Mouse (Mus musculus) v-Abl transformed pro-B cells (cell line): ENCODE data around the gene Sh3d19.
"Not testable (repeated sequence)": the region's sequence is repeated elsewhere in the genome, so short reads cannot be mapped to it uniquely, and the experiment has no call there.

Source experiments
- in situ Hi-C, 2 experiments: fragments of 400-800 bp; cut with MboI; formaldehyde crosslinking; loops; one replicate each; pipeline ENCODE4 v1.15.1; 2025; ENCODE audit not compliant: unreplicated experiment in 2 of 2

Sh3d19 gene

GRCm38 (mm10) chr3:85973376-85974140 is 2.6 kb downstream of the Sh3d19 start:
- in situ Hi-C loops: no loop called here

- in situ Hi-C loops: no loop called here
These were observed 3.5 kb downstream of the Sh3d19 start for GRCm38 (mm10) chr3:85974451-85974850.

- in situ Hi-C loops: no loop called here
These were observed 9.1 kb downstream of the Sh3d19 start for GRCm38 (mm10) chr3:85980036-85980435.

GRCm38 (mm10) chr3:85981761-85982160 is 10.9 kb downstream of the Sh3d19 start:
- in situ Hi-C loops: not testable (repeated sequence)

- in situ Hi-C loops: no loop called here
These were observed 13.6 kb downstream of the Sh3d19 start for GRCm38 (mm10) chr3:85984537-85984936.

- in situ Hi-C loops: no loop called here
These were observed 16.3 kb downstream of the Sh3d19 start for GRCm38 (mm10) chr3:85987225-85987624.

GRCm38 (mm10) chr3:85991140-85991801 is 20.4 kb downstream of the Sh3d19 start:
- in situ Hi-C loops: no loop called here

- in situ Hi-C loops: no loop called here
These were observed 20.9 kb downstream of the Sh3d19 start for GRCm38 (mm10) chr3:85991802-85992156.

- in situ Hi-C loops: no loop called here
These were observed 22.8 kb downstream of the Sh3d19 start for GRCm38 (mm10) chr3:85993744-85994143.

GRCm38 (mm10) chr3:85994645-85995044 is 23.7 kb downstream of the Sh3d19 start:
- in situ Hi-C loops: no loop called here

- in situ Hi-C loops: no loop called here
These were observed 30.4 kb downstream of the Sh3d19 start for GRCm38 (mm10) chr3:86001271-86001670.

GRCm38 (mm10) chr3:86002423-86002822 is 31.5 kb downstream of the Sh3d19 start, which contains the start of gene Prss48:
Gene Prss48, minus strand, starts transcription at chr3:86002491.
- in situ Hi-C loops: no loop called here

- in situ Hi-C loops: no loop called here
These were observed 32.0 kb downstream of the Sh3d19 start for GRCm38 (mm10) chr3:86002940-86003339.

GRCm38 (mm10) chr3:86004751-86005150 is 33.8 kb downstream of the Sh3d19 start:
- in situ Hi-C loops: no loop called here

- in situ Hi-C loops: no loop called here
These were observed 39.7 kb downstream of the Sh3d19 start for GRCm38 (mm10) chr3:86010618-86011017.

- in situ Hi-C loops: no loop called here
These were observed 40.5 kb downstream of the Sh3d19 start for GRCm38 (mm10) chr3:86011373-86011772.

- in situ Hi-C loops: no loop called here
These were observed 40.9 kb downstream of the Sh3d19 start for GRCm38 (mm10) chr3:86011833-86012232.

GRCm38 (mm10) chr3:86013837-86014236 is 42.9 kb downstream of the Sh3d19 start:
- in situ Hi-C loops: no loop called here

- in situ Hi-C loops: no loop called here
These were observed 46.1 kb downstream of the Sh3d19 start for GRCm38 (mm10) chr3:86016965-86017364.

- in situ Hi-C loops: no loop called here
These were observed 46.6 kb downstream of the Sh3d19 start for GRCm38 (mm10) chr3:86017484-86017883.

GRCm38 (mm10) chr3:86020921-86021650 is 50.2 kb downstream of the Sh3d19 start:
- in situ Hi-C loops: no loop called here
